Mouse (Mus musculus) spleen, adult 2 months (tissue): ENCODE measurements around the gene Trpd52l3.

Source experiments
- CTCF ChIP-seq: fragments of 200-500 bp; IDR thresholded peaks from 2 replicates; pipeline ENCODE4 v1.5.1; 2011; ENCODE audit warnings: mild to moderate bottlenecking, inconsistent platforms; ENCODE audit not compliant: insufficient read depth, insufficient read length, insufficient replicate concordance; ENCODE audit errors: extremely low read depth
- POLR2A ChIP-seq: fragments of 200-500 bp; IDR thresholded peaks from 2 replicates; pipeline ENCODE4 v1.6.1; 2011; ENCODE audit warnings: low read depth, low read length, inconsistent platforms

DNA sequence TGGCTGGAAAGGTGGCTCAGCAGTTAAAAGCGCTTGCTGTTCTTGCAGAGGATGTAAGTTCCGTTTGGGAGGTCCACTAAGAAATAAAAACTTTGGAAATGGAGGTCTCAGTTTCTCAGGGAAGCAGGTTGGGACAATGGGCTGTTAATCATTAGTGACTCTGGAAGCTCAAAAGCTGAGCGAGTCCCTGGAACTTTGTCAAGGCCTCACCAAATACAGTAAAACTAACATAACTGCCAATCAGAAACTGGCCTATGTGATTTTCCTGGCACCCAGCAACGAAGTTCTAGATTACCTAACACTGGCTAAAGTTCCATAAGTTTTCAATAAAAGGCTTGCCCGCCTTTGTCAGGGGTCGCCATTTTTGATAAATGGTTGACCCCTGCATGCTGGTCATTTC is 12.6 kb downstream of the Trpd52l3 start:
- TF ChIP-seq CTCF (no peak), POLR2A (no peak)
